Mouse (Mus musculus) forebrain, embryonic 13.5 days (tissue): Measurements from ENCODE around the gene Gm20388. TPM values are rescaled to one million over a fixed set of nuclear protein-coding genes. Genes with fewer than 3 reads are reported as not detected.

Experiments used
- ATAC-seq: fragments of 200-750 bp; cut with Nextera tagmentation; 2 replicates; pipeline ENCODE4 v1.8.0; 2017
- H3K27ac ChIP-seq: fragments of 300-500 bp; sonication (generic); 2 replicates; pipeline ENCODE4 v1.5.1; 2015; ENCODE audit warnings: inconsistent platforms, mild to moderate bottlenecking, moderate library complexity
- H3K27me3 ChIP-seq: fragments of 300-500 bp; sonication (generic); 2 replicates; pipeline ENCODE4 v1.6.1; 2015; ENCODE audit warnings: mild to moderate bottlenecking, inconsistent platforms
- H3K36me3 ChIP-seq: fragments of 300-500 bp; sonication (generic); 2 replicates; pipeline ENCODE4 v1.6.1; 2015; ENCODE audit warnings: mild to moderate bottlenecking, inconsistent platforms; ENCODE audit not compliant: poor library complexity, severe bottlenecking
- H3K4me1 ChIP-seq: fragments of 300-500 bp; sonication (generic); 2 replicates; pipeline ENCODE4 v1.6.1; 2015; ENCODE audit warnings: inconsistent platforms
- H3K4me2 ChIP-seq: fragments of 300-500 bp; sonication (generic); 2 replicates; pipeline ENCODE4 v1.6.1; 2015; ENCODE audit warnings: inconsistent platforms, mild to moderate bottlenecking, moderate library complexity
- H3K4me3 ChIP-seq: fragments of 300-500 bp; sonication (generic); 2 replicates; pipeline ENCODE4 v1.5.1; 2015; ENCODE audit warnings: mild to moderate bottlenecking, inconsistent platforms
- H3K9ac ChIP-seq: fragments of 300-500 bp; sonication (generic); 2 replicates; pipeline ENCODE4 v1.6.1; 2015; ENCODE audit warnings: mild to moderate bottlenecking, inconsistent platforms
- H3K9me3 ChIP-seq: fragments of 300-500 bp; sonication (generic); replicated peaks from 2 replicates; pipeline ENCODE4 v1.6.1; 2016; ENCODE audit warnings: inconsistent platforms
- WGBS: fragments of 180-500 bp; shearing (Covaris S2); methylation state at CpG from one replicate; pipeline ENCODE4 v1.1.7; 2015; 5-methylcytosine and 5-hydroxymethylcytosine counted together
- polyA plus RNA-seq: library from polyadenylated mRNA; unstranded; fragments of >200 nt; fragmentation: Nextera tagmentation; extraction: Ambion mirVana; gene quantifications from 2 replicates; pipeline ENCODE4 v1.2.1, GENCODE M21; 2015

Gene Gm20388
- polyA plus RNA-seq, 1 experiment from 2014 or later = 5.6 TPM

- H3K9ac ChIP-seq = no peak overlapping the region
- 77% methylated on average over 17 of the region's 17 CpGs for WGBS
- ATAC-seq = no peak
Observed at GRCm38 (mm10) chr8:120741001-120741400, 830.4 kb downstream of the Gm20388 start.

DNA sequence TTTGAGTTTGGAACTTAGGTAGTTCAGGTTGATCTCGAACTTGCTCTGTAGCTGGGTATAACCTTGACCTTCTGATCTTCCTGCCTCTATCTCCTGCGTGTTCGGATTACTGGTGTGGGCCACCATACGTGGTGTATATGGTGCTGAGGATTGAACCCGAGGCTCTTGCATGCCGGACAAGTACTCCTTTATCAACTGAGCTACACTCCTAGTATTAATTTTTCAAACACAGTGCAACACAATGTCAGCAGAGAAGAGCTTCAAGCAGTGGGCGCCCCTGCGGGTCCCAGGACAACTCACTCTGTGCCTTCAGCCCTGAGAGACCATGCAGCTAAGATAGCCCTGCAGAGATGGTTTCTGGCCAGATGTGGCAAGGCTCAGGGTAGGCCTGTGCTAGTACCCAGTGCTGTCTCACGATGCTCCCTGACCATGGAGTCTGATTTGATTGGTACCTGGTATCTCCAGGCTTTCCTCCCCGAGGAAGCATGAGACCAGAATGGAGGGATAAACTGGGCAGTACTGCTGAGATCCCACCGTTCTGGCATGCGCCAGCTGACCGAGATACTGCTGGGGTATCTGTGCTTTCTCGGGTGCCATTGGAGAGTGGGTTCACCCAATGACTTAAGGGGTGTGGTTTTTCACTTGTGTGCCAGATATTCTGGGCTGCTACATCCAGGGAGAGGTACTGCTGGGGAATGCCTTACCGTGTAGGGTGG is 831.3 kb downstream of the Gm20388 start:
- Histone ChIP-seq H3K27ac (no peak overlapping the region), H3K9me3 (no peaks in the 10 kb centered on the region), H3K27me3 (peaks cover 21% of the 10 kb centered on the region), H3K9ac (no peak overlapping the region), H3K36me3 (no peaks in the 10 kb centered on the region), H3K4me2 (no peak overlapping the region), H3K4me1 (no peaks in the 10 kb centered on the region), H3K4me3 (no peak overlapping the region)
- no peak for ATAC-seq
- 90% methylated on average over 15 of the region's 15 CpGs for WGBS

More at GRCm38 (mm10) chr8:120741001-120741400, 830.4 kb downstream of the Gm20388 start:
- H3K4me1 ChIP-seq = peaks cover 5% of the 10 kb centered on the region
- H3K4me2 ChIP-seq = no peak overlapping the region
- no peak overlapping the region for H3K4me3 ChIP-seq
- peaks cover 26% of the 10 kb centered on the region for H3K27me3 ChIP-seq
- no peaks in the 10 kb centered on the region for H3K36me3 ChIP-seq
- no peak overlapping the region for H3K27ac ChIP-seq
- no peaks in the 10 kb centered on the region for H3K9me3 ChIP-seq

GRCm38 (mm10) chr8:120743149-120743897 is 832.7 kb downstream of the Gm20388 start:
- no peak overlapping the region for H3K27ac ChIP-seq
- H3K4me2 ChIP-seq = no peak overlapping the region
- no peaks in the 10 kb centered on the region for H3K9me3 ChIP-seq
- H3K9ac ChIP-seq = no peak overlapping the region
- 35% methylated on average over 12 of the region's 12 CpGs for WGBS
- H3K27me3 ChIP-seq = peaks cover 7% of the 10 kb centered on the region; the same call in 1 of the 2 replicates
- no peaks in the 10 kb centered on the region for H3K4me1 ChIP-seq
- no peaks in the 10 kb centered on the region for H3K36me3 ChIP-seq
- ATAC-seq = no peak
- no peak overlapping the region for H3K4me3 ChIP-seq

GRCm38 (mm10) chr8:120743898-120744290 is 833.3 kb downstream of the Gm20388 start:
- H3K4me3 ChIP-seq = no peak overlapping the region
- H3K9me3 ChIP-seq = no peaks in the 10 kb centered on the region
- 62% methylated on average over 4 of the region's 4 CpGs for WGBS
- H3K27me3 ChIP-seq = 0 out of 2 replicates have a peak, but pooled peaks cover 3% of the 10 kb centered on the region
- no peak overlapping the region for H3K9ac ChIP-seq
- no peak overlapping the region for H3K27ac ChIP-seq
- H3K36me3 ChIP-seq = no peaks in the 10 kb centered on the region
- no peaks in the 10 kb centered on the region for H3K4me1 ChIP-seq
- no peak for ATAC-seq
- H3K4me2 ChIP-seq = no peak overlapping the region

DNA sequence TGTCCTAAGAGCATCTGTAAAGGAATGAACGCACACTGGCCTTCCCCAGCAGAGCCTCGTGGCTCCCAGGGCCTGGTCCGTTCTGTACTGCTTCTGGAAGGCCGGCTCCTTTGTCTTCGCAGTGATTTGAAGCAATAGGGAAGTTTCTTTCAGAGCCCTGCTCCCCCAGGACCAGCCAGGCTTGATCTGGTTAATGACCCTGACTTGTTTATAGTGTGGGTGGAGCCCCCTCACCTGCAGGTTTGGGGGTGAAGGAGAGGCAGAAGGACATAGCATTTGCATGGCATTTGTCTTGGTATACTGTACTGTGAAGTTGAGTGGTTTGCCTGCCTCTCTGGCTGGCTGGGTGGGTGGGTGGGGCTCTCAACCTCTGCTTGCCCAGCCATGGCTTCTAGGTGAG is 833.8 kb downstream of the Gm20388 start:
- no peaks in the 10 kb centered on the region for H3K27me3 ChIP-seq
- ATAC-seq = no peak
- H3K36me3 ChIP-seq = no peaks in the 10 kb centered on the region
- H3K27ac ChIP-seq = no peak overlapping the region
- no peak overlapping the region for H3K4me2 ChIP-seq
- no peak overlapping the region for H3K9ac ChIP-seq
- H3K4me3 ChIP-seq = no peak overlapping the region
- no peaks in the 10 kb centered on the region for H3K9me3 ChIP-seq
- H3K4me1 ChIP-seq = no peaks in the 10 kb centered on the region
- WGBS = 45% methylated on average over 5 of the region's 5 CpGs

DNA sequence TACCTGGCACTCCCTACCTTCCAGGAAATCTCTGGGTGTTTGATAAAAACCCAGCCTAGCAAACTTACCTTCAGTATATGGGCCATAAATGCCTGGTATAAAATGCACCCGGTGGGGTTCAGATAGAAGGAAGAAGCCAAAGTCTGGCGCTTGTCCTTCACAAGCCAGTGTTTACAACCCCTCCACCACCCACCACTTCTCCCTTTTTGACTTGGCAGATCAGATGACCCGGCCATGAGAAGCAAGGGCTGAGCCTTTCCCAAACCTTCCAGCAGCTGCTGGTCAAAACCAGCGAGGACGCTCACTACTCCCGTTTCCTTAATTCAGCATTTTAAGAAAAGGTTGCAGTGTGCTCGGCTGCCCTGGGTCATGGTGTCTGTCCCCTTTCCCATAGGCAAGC is 834.6 kb downstream of the Gm20388 start:
- Histone ChIP-seq H3K27ac (no peak overlapping the region), H3K4me3 (no peak overlapping the region), H3K9me3 (no peaks in the 10 kb centered on the region), H3K4me2 (no peak overlapping the region), H3K4me1 (no peaks in the 10 kb centered on the region), H3K27me3 (no peaks in the 10 kb centered on the region), H3K9ac (no peak overlapping the region), H3K36me3 (no peaks in the 10 kb centered on the region)
- 76% methylated on average over 7 of the region's 7 CpGs for WGBS
- no peak for ATAC-seq

- no peak overlapping the region for H3K27ac ChIP-seq
- H3K4me3 ChIP-seq = no peak overlapping the region
- no peak overlapping the region for H3K9ac ChIP-seq
- no peaks in the 10 kb centered on the region for H3K36me3 ChIP-seq
- WGBS = 68% methylated on average over 18 of the region's 18 CpGs
- H3K4me2 ChIP-seq = no peak overlapping the region
- no peaks in the 10 kb centered on the region for H3K9me3 ChIP-seq
- no peak for ATAC-seq
- no peaks in the 10 kb centered on the region for H3K27me3 ChIP-seq
- H3K4me1 ChIP-seq = no peaks in the 10 kb centered on the region
Observed at GRCm38 (mm10) chr8:120746007-120746701, 835.5 kb downstream of the Gm20388 start.

DNA sequence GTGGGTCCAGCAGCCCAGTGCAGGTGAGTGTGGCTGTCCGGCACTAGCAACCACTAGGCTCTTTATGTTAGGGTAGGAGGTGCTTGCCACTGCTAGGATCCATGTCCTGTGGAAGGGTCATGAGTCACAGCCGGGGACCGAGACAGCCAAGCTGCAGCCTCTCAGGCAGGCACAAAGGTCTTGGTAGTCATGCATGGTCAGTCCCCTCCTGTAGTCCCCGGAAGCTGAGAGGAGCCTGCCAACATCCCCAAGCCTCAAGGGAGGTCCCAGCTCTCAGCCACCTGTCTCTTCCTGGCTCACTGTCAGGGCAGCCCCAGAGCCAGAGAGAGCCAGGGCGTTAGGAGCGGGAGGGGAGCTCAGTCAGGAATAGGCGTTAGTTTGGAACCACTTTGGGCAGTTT is 836.6 kb downstream of the Gm20388 start:
- no peak overlapping the region for H3K9ac ChIP-seq
- H3K4me1 ChIP-seq = 0 out of 2 replicates have a peak, but pooled peaks cover 3% of the 10 kb centered on the region
- no peak overlapping the region for H3K4me3 ChIP-seq
- H3K9me3 ChIP-seq = no peaks in the 10 kb centered on the region
- H3K27me3 ChIP-seq = no peaks in the 10 kb centered on the region
- WGBS = 85% methylated on average over 7 of the region's 7 CpGs
- H3K36me3 ChIP-seq = no peaks in the 10 kb centered on the region
- no peak overlapping the region for H3K4me2 ChIP-seq
- no peak for ATAC-seq
- no peak overlapping the region for H3K27ac ChIP-seq

DNA sequence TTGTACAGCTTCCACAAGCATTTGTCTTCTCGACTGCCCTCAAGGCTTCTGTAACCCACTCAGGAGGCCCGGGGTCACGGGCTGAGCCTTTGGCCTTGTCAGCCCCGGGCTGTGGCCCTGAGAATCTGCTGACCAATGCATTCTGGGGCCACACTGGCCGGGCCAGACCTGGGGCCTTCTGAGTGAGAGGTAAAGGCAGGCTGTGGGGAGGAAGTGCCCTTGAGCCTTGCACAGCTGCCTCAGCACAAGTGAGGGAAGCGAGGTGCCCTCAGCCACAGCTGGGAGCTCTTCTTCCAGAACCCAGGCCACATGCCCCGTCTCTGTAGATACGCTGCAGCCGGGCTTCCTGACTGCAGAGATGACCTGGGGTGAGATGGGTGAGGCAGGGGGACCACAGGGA is 840.0 kb downstream of the Gm20388 start:
- H3K27ac ChIP-seq = no peak overlapping the region

GRCm38 (mm10) chr8:120751226-120752081 is 840.8 kb downstream of the Gm20388 start:
- no peak overlapping the region for H3K27ac ChIP-seq
- H3K4me3 ChIP-seq = no peak overlapping the region
- no peaks in the 10 kb centered on the region for H3K9me3 ChIP-seq
- 84% methylated on average over 21 of the region's 21 CpGs for WGBS
- H3K4me1 ChIP-seq = 0 out of 2 replicates have a peak, but pooled peaks cover 3% of the 10 kb centered on the region
- no peaks in the 10 kb centered on the region for H3K36me3 ChIP-seq
- H3K4me2 ChIP-seq = no peak overlapping the region
- H3K27me3 ChIP-seq = no peaks in the 10 kb centered on the region
- ATAC-seq = no peak
- H3K9ac ChIP-seq = no peak overlapping the region

More for the DNA sequence above, 840.0 kb downstream of the Gm20388 start:
- ATAC-seq = no peak
- 82% methylated on average over 9 of the region's 9 CpGs for WGBS
- Histone ChIP-seq H3K4me2 (no peak overlapping the region), H3K9me3 (no peaks in the 10 kb centered on the region), H3K9ac (no peak overlapping the region), H3K4me3 (no peak overlapping the region), H3K4me1 (0 out of 2 replicates have a peak, but pooled peaks cover 3% of the 10 kb centered on the region), H3K27me3 (no peaks in the 10 kb centered on the region), H3K36me3 (no peaks in the 10 kb centered on the region)

- 0 out of 2 replicates have a peak, but pooled peaks cover 3% of the 10 kb centered on the region for H3K4me1 ChIP-seq
Observed at GRCm38 (mm10) chr8:120752082-120752452, 841.4 kb downstream of the Gm20388 start.

More at GRCm38 (mm10) chr8:120752082-120752452, 841.4 kb downstream of the Gm20388 start:
- 27% methylated on average over 12 of the region's 12 CpGs for WGBS
- no peaks in the 10 kb centered on the region for H3K36me3 ChIP-seq
- no peak overlapping the region for H3K4me2 ChIP-seq
- no peaks in the 10 kb centered on the region for H3K27me3 ChIP-seq
- no peak overlapping the region for H3K9ac ChIP-seq
- H3K4me3 ChIP-seq = no peak overlapping the region
- H3K27ac ChIP-seq = no peak overlapping the region
- ATAC-seq = no peak
- no peaks in the 10 kb centered on the region for H3K9me3 ChIP-seq
